Mouse (Mus musculus) fat pad, adult 2 months (tissue): Measurements from ENCODE around the gene Pou3f1.

Source experiments
- DNase-seq: peaks from one replicate; pipeline ENCODE4 v3.0.0-alpha.2; 2011; ENCODE audit warnings: low read depth, low spot score; ENCODE audit errors: extremely low read depth

The Pou3f1 gene

DNA sequence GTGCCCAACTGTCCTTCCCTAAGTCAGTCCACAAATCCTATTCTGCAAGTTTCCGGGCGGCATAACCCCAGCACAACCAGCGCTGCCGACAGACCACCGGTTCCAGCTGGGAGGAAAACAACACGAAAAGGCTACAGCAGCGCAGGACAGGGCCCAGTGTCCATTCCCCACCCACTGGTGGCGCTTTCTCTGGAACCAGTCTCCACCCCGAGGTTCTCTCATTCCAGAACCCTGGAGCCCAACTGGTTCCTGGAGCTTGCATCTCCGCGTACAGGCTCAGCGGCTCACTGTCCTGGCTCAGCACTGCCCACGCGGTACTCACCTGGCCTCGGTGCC is at the start of gene Pou3f1:
Pou3f1 (plus strand) TSS at position 290 of the 336 bp plus-strand sequence.
- DNase-seq: no peak

DNA sequence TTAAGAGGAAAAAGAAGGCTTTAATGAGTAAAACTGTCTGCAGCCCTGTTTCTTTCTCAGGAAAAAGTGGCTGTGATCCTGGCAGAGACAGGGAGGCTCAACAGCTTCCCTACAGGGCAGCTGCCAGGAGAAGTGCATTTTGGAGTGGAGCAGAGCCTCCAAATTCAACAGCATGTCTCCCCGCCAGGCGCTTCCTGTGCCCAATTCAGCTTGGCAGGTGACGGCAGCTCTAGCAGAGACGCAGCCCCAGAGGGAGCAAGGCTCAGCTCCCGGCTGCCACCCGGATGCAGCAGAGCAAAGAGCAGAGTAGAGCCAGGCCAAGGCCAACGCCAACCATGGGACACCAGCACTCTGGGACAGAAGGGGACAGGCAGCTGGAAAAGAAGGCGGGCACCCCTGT is 49.4 kb upstream of the Pou3f1 start:
- no peak for DNase-seq

DNA sequence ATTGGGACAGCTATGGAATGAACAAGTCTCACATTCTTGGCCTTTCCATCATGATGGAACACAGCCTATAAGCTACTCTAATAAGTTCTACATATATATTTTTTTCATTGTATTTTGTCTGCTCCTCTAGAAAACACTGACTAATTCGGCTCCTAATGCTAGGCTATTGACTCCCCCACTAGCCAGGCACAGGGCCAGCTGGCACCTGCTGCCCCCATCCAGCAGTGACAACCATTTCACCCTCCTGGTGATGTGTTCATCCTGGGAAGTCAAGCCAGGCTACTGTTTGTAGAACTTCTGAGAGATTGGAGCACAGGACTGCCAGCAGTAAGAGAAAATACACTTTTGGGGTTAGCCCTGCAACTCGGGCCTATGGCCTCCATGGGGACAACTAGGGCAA is 46.5 kb upstream of the Pou3f1 start:
- DNase-seq: no peak

DNA sequence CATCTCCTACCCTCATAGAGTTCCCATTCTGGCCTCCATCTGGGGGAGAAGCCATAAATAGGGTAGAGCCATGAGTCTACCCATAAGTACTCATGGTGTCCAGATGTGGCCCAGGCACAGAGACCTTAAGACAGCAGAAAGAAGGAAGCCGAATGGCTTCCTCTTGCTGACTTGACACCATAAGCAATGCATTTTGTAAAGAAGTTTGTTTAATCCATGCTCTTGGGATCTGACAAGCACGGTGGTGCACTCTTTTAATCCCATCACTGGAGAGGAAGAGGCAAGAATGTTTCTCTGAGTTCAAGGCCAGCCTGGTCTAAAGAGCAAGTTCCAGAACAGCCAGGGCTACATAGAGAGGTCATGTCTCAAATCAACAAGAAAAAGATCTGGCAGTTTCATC is 45.9 kb upstream of the Pou3f1 start, which contains the start of gene 3100002H09Rik:
3100002H09Rik (minus strand) TSS at position 101 of the 400 bp plus-strand sequence.
- no peak for DNase-seq

DNA sequence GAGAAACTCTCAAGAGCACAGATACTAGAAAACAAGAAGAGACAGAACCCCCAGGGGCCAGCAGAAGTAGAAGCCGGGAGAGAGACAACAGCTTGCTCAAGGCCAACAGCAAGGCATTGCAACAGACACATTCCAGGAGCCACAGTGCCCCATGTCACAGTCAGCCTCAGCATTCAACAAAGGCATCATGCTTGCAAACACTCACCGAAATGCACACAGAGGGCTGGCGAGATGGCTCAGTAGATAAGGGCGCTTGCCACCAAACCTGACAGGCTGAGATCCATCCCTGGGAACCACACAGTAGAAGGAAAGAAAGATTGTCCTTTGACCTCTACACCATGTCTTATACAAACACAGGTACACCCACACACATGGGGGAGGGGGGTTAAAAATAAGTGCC is 44.8 kb upstream of the Pou3f1 start:
- no peak for DNase-seq

DNA sequence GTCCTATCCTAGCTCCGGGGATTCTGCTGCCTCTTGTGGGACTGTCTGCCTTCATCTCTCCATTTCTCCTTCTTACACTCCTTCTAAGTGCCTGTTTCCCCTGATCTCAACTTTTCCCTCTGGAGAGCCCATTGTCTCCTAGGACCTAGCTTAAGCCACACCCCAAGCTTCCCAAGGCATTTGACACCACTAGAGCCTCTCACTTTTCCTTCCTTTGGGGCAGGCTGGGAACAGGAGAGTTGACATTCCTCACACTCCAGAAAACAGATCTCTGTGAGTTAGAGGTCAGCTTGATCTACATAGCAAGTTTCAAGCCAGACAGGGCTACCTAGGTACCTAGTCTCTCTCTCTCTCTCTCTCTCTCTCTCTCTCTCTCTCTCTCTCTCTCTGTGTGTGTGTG is 42.4 kb upstream of the Pou3f1 start:
- no peak for DNase-seq

DNA sequence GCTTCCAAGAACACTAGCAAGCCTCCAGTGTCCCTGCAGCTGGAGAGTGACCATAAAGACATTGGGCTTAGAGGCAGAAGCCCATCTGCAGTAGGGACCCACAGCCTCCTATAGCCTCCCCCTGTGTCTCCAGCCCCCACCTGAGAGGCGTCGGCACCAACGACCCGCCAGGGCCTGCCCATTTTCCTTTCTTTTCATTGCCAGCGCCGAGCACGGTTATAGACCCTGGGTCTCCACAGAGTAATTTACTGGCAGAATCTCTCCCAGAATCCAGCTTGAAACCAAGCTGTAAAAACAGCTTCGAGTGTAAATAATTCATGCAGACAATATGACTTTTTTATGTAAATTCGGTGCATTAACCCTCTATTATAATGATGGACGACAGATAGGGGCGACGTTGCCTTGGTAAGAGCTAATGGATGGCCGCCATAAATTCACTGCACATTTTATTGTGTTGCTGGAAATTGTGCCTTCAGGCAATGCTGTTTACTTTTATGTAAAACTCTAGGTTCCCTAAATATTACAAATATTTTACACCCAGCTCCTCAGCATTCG is 41.1 kb upstream of the Pou3f1 start:
- no peak for DNase-seq

DNA sequence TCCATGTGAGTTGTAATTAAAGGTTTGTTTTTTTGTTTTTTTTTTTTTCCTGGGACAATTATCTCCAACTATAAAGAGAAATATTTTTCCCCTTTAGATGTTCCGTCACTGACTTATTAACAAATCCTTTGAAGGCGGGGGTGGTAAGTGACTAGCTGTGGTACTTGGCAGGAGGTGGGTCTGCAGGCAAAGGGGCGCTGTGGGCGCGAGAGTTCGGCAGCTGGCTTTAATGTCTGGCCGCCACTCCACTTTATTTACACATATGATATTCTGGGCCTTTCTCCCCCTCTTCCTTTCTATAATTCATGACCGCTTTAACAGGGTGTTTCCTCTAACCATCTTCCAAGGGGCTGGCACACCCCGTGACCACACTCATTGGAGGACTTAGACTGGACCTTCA is 40.6 kb upstream of the Pou3f1 start:
- no peak for DNase-seq

DNA sequence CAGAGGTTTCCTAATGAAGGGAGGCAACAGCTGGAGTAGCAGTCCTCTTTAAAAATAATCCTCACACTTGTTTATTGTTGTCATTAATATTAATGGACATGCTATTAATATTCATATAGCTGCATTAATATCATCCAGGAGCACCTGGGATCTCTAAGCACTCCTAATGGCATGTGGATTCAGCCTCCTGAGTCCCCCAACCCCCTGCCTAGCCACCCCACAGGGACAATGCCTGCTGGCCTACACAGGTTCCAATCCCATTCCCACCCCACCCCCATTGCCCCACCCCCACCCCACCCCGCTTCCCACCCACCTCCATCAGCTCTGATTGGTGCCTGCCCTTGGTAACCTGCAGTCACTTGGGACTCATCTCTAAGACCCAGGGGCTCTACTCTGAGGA is 40.0 kb upstream of the Pou3f1 start:
- no peak for DNase-seq

DNA sequence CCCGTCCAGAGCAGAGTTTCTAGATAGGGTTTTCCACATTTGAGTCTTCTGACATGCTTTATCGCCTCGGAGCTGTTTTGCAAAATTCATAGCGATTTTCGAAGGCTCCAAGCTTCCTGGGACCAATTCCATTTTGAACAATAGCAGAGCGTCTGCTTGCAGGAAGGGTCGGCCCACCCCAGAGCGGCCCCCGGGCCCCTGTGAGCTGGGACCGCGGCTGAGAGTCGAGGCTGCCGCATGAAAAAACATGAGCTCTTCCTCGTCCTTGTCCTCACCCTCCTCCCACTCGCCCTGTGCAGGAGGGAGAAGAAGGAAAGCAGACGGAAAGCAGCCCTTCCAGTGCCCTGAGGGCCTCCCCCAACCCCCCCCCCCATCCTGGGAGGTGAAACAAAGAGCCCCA is 38.0 kb upstream of the Pou3f1 start:
- DNase-seq: no peak

DNA sequence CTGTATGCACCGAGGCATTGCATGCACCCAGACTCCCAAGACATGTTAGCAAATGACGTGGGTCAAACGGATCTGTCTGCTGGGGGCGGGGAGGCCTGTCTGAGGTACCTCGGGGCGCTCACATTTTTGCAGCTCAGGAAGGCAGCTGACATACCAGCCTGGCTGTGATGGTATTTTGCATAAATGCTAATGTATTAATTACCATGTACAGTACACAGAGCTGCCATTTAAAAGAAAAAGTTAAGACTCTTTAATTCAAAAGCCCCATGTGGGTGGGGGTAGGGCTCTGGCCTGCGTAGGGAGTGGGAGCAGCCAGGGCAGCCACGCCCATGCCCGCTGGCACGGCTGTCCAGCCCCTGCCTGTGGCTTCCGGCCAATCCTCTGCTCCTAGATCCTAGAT is 35.2 kb upstream of the Pou3f1 start:
- DNase-seq: no peak

DNA sequence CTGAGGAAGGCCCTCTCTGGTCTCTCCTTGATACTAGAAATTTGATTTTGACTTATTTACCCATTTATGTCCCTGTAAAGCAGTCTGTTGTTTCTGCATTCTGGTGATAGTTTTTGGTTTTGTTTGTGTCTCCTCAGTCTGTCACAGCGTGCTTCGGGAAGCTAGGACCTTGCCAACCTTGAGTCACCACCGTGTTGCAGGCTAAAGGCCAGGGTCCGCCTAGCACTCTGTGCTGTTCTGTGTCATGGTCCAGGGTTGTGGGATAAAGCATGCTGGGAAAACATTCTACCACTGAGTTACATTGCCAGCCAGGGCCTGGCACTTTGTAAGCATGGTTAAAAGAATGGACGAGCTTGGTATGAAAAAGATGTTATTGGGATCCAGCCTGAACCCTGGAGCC is 34.0 kb upstream of the Pou3f1 start:
- DNase-seq: no peak

DNA sequence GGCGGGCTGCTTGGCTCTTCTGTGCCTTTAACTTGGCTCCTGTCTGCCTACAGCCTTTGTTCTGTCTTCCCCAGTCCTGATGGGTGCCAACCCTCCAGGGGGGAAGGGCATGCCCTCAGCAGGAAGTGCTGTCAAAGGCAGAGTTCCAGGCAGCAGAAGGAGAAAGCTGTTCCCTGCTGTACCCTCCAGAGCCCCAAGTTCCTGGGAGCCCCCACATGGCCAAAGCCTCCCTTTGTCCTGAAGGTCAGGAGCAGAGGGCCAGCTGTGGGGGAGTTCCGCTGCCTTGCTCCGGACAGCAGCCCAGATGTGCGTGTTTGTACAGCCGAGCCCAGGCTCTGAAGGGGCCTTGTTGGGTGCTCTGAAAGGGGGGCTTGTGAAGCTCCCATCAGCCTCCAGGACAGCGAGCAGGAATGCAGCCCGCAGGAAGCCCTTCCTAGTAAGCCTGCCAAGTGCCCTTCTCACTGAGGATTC is 32.5 kb upstream of the Pou3f1 start:
- no peak for DNase-seq

DNA sequence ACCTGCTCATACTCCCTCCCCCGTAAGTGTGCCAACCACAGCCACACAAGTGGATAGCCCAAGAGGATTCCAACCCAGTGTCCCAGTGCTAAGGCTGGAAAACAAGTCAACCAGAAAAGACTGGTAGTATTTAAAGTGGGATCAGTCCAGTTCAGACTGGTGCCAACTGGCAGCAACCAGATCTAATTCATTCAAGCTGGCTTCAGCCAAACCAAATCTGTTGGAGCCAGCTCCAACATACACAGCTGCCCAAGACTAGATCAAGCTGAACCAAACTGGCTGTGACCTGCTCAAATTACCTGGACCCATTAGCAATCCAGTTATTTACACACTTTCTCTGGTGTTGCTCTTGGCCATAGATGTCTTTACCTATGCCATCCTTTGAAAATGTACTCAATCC is 29.8 kb upstream of the Pou3f1 start:
- DNase-seq: peak; percentile 76

DNA sequence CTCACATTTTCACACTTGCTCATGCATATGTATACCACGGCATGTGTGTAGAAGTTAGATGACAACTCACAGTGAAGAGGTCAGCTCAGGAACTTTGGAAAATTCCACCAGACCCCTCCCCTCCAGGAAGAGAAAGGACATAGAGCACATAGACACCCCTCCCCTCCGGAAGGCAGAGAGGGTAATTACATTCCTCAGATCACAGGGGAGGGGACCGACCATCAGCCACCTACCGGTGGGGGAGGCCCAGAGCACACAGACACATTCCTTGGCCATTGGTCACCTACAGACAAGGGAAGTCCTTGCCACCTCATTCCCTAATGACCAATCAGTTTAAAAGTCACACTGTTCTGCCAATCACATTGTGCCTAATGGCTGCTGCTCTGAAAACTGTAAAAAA is 25.2 kb upstream of the Pou3f1 start:
- DNase-seq: no peak

DNA sequence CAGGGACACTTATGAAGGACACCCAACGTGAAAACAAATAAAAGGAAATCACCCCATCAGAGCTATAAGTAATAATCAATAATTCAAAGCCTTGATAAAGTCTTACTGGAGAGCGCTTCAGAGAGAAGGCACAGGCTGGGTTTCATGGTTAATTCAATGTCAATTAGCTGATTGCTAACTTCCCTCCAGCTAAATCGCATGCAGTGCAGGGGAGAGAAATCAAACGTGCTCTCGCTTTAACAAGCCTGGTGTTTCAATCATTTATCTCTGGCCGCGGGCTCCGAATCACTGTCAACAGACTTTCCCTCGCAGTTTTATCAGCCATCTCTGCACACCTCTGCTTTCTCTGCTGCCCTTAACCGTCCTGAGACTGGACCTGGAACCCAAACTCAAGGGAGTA is 23.8 kb upstream of the Pou3f1 start:
- no peak for DNase-seq

DNA sequence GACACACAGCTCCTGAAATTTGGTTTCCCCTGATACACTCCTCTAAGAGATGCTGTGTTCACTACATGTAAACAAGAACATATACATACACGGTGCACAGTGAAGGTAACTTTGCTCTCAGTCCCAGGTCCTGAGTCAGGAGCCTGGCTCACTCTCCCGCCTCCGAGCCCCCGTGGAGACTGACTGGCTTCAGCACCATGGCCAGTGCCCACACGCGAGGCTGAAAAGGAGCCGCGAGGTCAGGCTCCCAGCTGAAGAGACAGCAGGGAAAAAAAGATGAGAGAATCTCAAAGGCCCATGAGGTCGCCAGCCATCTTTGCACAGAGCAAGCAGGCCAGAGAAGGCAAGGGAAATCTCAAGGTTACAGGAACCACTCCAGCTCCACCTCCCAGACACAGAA is 23.3 kb upstream of the Pou3f1 start:
- no peak for DNase-seq

DNA sequence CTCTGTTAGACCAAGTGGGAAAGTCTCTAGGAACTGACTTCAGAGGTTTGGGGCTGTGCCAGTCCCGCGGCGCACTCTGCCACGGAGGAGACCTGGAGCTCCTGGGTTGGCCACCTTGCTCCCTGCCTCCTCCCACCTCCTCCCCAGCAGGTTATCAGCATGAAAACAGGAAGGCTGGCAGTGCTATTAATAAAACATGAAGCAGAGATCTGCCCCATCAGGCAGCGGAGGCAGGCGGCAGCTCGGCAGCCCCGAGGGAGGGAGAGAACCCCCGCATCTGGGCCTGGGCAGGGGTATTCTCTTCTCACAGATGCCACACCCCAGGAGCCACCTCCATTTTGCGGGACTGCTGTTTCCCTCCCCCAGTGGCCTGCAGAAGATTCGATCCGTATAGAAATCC is 16.9 kb upstream of the Pou3f1 start:
- DNase-seq: no peak

DNA sequence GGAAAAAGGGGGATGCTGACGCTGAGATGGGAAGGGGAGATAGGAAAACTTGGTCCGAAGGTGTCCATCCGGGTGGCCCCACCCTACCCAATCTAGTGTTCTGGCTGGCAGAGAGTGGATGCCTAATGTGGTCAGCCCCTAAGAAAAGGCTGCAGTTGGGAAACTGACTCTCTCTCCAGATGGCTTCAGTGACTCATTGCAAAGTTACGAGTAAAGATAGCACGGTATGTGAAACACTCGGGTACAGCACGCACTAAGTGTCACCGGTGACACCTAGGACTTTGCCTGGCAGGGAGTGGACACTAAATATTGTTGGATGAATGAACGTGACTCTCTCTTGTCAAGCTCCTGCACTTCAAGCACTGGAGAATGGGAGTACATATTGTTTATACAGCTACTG is 12.7 kb upstream of the Pou3f1 start:
- no peak for DNase-seq

DNA sequence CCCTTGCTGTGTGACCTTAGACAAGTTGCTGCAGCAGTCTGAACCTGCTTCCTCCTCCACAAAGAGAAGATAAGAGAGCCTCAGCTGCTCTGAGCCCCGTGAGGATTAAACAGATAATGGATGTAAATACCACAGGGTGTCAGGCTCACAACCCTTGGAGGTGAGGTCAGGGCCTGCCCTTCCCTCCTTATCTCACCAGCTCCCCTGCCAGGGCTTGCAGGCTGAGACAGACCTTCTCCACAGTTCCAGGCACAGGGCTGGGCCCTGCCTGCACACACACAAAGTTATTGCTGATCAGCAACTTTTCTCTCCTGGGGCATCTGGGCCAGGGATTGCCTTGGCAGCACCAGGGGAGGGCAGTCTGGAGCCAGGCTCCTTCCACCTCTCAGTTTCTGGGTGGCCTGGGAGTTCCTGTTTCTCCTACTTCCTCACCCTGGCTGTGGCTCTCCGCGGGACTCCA is 11.6 kb upstream of the Pou3f1 start:
- DNase-seq: no peak

DNA sequence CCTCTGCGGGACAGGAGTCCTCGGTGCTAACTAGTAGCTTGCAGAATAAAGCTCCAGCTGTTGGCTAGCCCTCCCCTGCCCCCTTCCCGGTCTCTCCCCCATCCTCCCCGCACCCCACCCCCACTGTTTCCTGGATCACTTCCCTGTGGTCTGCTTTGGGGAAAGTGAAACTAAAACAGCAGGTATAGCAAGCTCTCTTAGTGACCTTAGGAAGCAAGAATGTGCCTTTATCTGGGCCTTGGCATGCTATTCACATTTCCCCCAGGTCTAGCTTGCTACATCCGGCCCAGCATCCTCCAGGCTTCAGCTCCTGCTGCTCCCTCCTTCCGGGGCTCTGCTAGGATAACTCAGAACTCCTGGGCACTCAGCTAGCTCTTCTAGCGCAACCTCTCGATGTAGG is 10.0 kb upstream of the Pou3f1 start:
- DNase-seq: no peak

DNA sequence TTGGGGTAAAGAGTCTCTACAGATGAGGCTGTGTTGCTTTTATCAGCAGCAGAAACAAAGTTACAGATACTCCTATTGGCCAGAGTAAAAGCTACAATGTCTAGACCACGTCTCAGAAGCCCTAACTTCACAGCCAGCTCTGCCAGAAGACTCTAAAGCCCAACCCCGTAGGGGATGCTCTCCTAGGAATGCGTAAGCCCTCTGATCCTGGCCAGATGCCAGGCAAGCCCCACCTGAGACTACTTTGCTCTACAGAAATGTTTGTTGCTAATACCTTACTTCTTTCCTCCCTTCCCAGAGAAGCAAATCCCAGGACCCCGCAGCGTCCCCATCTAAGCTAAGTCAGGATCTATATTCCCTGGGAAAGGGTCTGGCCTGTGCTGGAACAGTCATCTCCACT is 8.7 kb upstream of the Pou3f1 start:
- DNase-seq: no peak

DNA sequence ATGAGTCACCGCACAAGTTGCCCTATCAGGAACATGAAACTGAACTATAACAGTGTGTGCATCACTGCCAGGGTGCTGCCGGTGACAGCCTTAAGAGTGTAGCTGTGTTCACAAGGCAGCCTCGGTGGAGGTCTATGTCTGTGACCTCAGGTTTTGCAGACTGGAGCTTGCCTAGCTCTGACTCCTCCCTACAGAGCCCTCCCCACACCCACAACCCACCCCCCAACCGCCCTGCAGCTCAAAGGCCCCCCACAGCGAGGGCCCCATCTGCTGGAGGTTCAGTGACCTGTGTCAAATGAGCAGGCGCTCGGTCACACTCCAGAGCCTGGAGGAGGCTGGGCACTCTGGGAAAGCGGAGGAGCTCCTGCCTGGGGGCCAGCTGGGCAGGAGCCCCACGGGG is 3.7 kb upstream of the Pou3f1 start:
- DNase-seq: no peak
